In the genomic region with DNA sequence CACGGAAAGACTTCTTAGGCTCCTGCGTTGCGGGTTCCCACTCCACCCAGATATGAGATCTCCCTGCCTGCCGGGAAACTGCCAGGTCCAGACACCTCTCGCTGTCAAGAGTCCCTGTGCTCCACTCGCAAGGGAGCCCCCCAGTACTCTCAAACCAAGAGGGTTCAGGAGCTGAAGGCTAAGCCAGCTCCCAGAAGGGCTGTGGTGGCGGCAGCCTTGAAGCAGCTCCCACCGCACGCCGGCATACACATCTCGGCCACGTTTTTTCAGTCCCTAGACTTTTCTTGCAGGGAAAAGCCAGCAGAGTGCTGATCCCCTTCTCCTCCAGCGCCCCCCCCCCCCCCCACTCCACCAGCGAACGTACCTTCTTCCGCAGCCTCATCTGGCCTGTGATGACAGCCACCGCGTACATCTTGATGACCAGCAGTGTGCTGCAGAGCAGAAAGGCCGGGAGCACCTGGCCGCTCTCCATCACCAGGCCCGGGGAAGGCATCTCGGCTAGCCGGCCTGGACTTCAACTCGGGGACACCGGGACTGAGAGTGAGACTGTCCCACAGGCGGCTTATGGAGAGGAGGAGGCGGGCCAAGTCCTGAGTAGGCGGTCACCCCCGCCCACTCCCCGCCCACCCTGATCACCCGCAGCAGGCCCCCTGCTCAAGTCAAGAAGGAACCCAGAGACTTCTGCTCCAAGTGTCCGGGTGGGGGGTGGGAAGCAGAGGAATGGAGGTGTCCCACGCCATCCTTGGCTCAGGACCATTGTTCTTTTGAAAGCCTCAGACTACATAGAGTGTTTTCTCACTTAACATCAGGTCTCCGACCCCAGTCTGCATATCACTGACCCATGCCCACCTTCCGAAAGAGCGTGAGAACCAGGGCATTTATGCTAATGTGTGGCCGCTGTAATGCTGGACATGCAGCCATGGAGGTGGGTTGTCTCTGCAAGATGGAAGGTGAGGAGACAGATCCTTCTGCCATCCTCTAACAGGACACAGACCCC, we compare ENCODE assay signal across 9 mouse cellular contexts. TPM values are rescaled to one million over a fixed set of nuclear protein-coding genes. Genes with fewer than 3 reads are reported as not detected.
DNase-seq lines count a peak whose midpoint lies in the region; ATAC-seq lines count a peak whose summit lies in the region.
"Had no signal": no experiment of that assay in that cellular context is flagged by ENCODE, and none has a peak within 500 bp of the region (broad histone marks: within the 10 kb centered on the region; RNA-seq: fewer than 3 reads in every experiment).

No protein-coding gene starts in this region.

- 9% methylated on average over 34 of the region's 37 CpGs for WGBS in heart, embryonic 11.5 days (ENCODE audit: insufficient replicate concordance)
- 10% methylated on average over 36 of the region's 37 CpGs for WGBS in hindbrain, embryonic 10.5 days
- 14% methylated on average over 36 of the region's 37 CpGs for WGBS in liver, embryonic 12.5 days (ENCODE audit: insufficient replicate concordance)
- 9% methylated on average over 33 of the region's 37 CpGs for WGBS in stomach, embryonic 14.5 days

- peaks cover 24% of the 10 kb centered on the region for H3K4me1 ChIP-seq in heart, embryonic 11.5 days (ENCODE audit: control insufficient read depth, insufficient read depth, low read length)
- peaks cover 46% of the 10 kb centered on the region for H3K4me1 ChIP-seq in hindbrain, embryonic 10.5 days (replicated peaks)
- no peaks in the 10 kb centered on the region; the same call in 1 of the 2 replicates for H3K4me1 ChIP-seq in liver, embryonic 12.5 days
- H3K4me1 ChIP-seq in stomach, embryonic 14.5 days (ENCODE audit: control insufficient read depth, insufficient read depth, low read length): peaks cover 8% of the 10 kb centered on the region; the same call in 1 of the 2 replicates

- no peak for DNase-seq in heart, adult 8-10 months (ENCODE audit: low spot score)
- DNase-seq in embryo, embryonic 10 days (ENCODE audit: low spot score): peak; percentile 73
- DNase-seq in hindbrain, embryonic 10.5 days (ENCODE audit: low spot score): peak; percentile 64
- DNase-seq in frontal cortex, postnatal 36 days (ENCODE audit: low spot score in 2 of 2): no peak

- H3K36me3 ChIP-seq in heart, embryonic 11.5 days (ENCODE audit: control insufficient read depth, insufficient read depth, low read length): no peaks in the 10 kb centered on the region
- no peaks in the 10 kb centered on the region for H3K36me3 ChIP-seq in hindbrain, embryonic 10.5 days
- no peaks in the 10 kb centered on the region for H3K36me3 ChIP-seq in liver, embryonic 12.5 days
- no peaks in the 10 kb centered on the region for H3K36me3 ChIP-seq in stomach, embryonic 14.5 days (ENCODE audit: control insufficient read depth, insufficient read depth, low read length)
- H3K36me3 ChIP-seq: G1E had no signal

- H3K4me2 ChIP-seq in heart, embryonic 11.5 days: peak overlapping the region; percentile 76
- H3K4me2 ChIP-seq in liver, embryonic 12.5 days: peak overlapping the region; percentile 47
- peak overlapping the region; percentile 75 for H3K4me2 ChIP-seq in stomach, embryonic 14.5 days (replicated peaks; ENCODE audit: low read depth, low read length)

- H3K27me3 ChIP-seq in heart, embryonic 11.5 days (ENCODE audit: control insufficient read depth, insufficient read depth, low read length): peaks cover 11% of the 10 kb centered on the region
- peaks cover 35% of the 10 kb centered on the region for H3K27me3 ChIP-seq in hindbrain, embryonic 10.5 days (ENCODE audit: insufficient read depth, poor library complexity, severe bottlenecking)
- peaks cover 49% of the 10 kb centered on the region for H3K27me3 ChIP-seq in liver, embryonic 12.5 days (replicated peaks)
- no peaks in the 10 kb centered on the region for H3K27me3 ChIP-seq in stomach, embryonic 14.5 days (ENCODE audit: control insufficient read depth, insufficient read depth, low read length)

- peak overlapping the region; percentile 59; the same call in 1 of the 2 replicates for H3K9ac ChIP-seq in heart, embryonic 11.5 days (ENCODE audit: low read depth, low read length)
- no peak overlapping the region for H3K9ac ChIP-seq in liver, embryonic 12.5 days
- H3K9ac ChIP-seq in stomach, embryonic 14.5 days (replicated peaks; ENCODE audit: low read depth, low read length): peak overlapping the region; percentile 21; the same call in 1 of the 2 replicates

- no peak overlapping the region for H3K27ac ChIP-seq in heart, embryonic 11.5 days (ENCODE audit: low read depth, low read length)
- peak overlapping the region; percentile 81 for H3K27ac ChIP-seq in hindbrain, embryonic 10.5 days
- no peak overlapping the region for H3K27ac ChIP-seq in liver, embryonic 12.5 days
- no peak overlapping the region for H3K27ac ChIP-seq in stomach, embryonic 14.5 days (ENCODE audit: low read length)

- H3K9me3 ChIP-seq in heart, embryonic 11.5 days (replicated peaks; ENCODE audit: control insufficient read depth, low read length): no peaks in the 10 kb centered on the region
- H3K9me3 ChIP-seq in hindbrain, embryonic 10.5 days: no peaks in the 10 kb centered on the region
- H3K9me3 ChIP-seq in liver, embryonic 12.5 days (replicated peaks): no peaks in the 10 kb centered on the region
- H3K9me3 ChIP-seq in stomach, embryonic 14.5 days (ENCODE audit: control insufficient read depth, low read depth, low read length): no peaks in the 10 kb centered on the region
- H3K9me3 ChIP-seq: G1E had no signal

- H3K4me3 ChIP-seq in heart, embryonic 11.5 days (ENCODE audit: low read depth, low read length): peak overlapping the region; percentile 42
- peak overlapping the region; percentile 61 for H3K4me3 ChIP-seq in hindbrain, embryonic 10.5 days
- peak overlapping the region; percentile 26 for H3K4me3 ChIP-seq in liver, embryonic 12.5 days
- H3K4me3 ChIP-seq in stomach, embryonic 14.5 days (ENCODE audit: low read depth, low read length): peak overlapping the region; percentile 36

- peak; percentile 26; the same call in 1 of the 2 replicates for ATAC-seq in heart, embryonic 11.5 days (replicated peaks; ENCODE audit: insufficient number of reproducible peaks, low FRiP score, low TSS enrichment)
- no peak for ATAC-seq in liver, embryonic 12.5 days
- ATAC-seq in stomach, embryonic 14.5 days (ENCODE audit: insufficient number of reproducible peaks, insufficient read depth, low FRiP score, low read depth): peak; percentile 75; the same call in 1 of the 2 replicates
- ATAC-seq in inflammation-experienced regulatory T-cells, adult 6 months: no peak

RNA-seq across cellular contexts. Expression of gene Ptges, which starts 26.6 kb away (rescaled TPM):
- 3.1 and 3.6 TPM in 2 replicates for polyA plus RNA-seq in heart, embryonic 11.5 days (2014; fragmentation: Nextera tagmentation; extraction: Ambion mirVana)
- total RNA-seq in heart, adult 8-10 months (2022): 1 to 10 TPM; 1.3 to 3.1 (median 1.9) TPM
- polyA plus RNA-seq in hindbrain, embryonic 10.5 days (2016; fragmentation: Nextera tagmentation; extraction: Ambion mirVana): 10.8 and 13.3 TPM in 2 replicates
- 0.25 and 0.63 TPM in 2 replicates for polyA plus RNA-seq in liver, embryonic 12.5 days (2016; fragmentation: Nextera tagmentation; extraction: Ambion mirVana)
- 6.5 and 9.2 TPM in 2 replicates for polyA plus RNA-seq in stomach, embryonic 14.5 days (2014; fragmentation: Nextera tagmentation; extraction: Ambion mirVana)
- polyA plus RNA-seq in inflammation-experienced regulatory T-cells, adult 6 months (2017; shearing (Covaris generic)): not detected
- polyA plus RNA-seq: G1E had no signal

RNA-seq across cellular contexts. Expression of gene Tor1b, which starts 49.7 kb away (rescaled TPM):
- 23.3 and 23.7 TPM in 2 replicates for polyA plus RNA-seq in heart, embryonic 11.5 days (2014; fragmentation: Nextera tagmentation; extraction: Ambion mirVana)
- total RNA-seq in heart, adult 8-10 months (2022): 10 to 100 TPM; 27.8 to 28.4 (median 28.2) TPM
- polyA plus RNA-seq in hindbrain, embryonic 10.5 days (2016; fragmentation: Nextera tagmentation; extraction: Ambion mirVana): 19.1 and 23.8 TPM in 2 replicates
- polyA plus RNA-seq in liver, embryonic 12.5 days (2016; fragmentation: Nextera tagmentation; extraction: Ambion mirVana): 21.3 and 21.8 TPM in 2 replicates
- polyA plus RNA-seq in stomach, embryonic 14.5 days (2014; fragmentation: Nextera tagmentation; extraction: Ambion mirVana): 35.4 and 39.1 TPM in 2 replicates
- polyA plus RNA-seq in inflammation-experienced regulatory T-cells, adult 6 months (2017; shearing (Covaris generic)): 10 to 100 TPM; 15.6 to 26.9 (median 22.2) TPM

Comparison
In these comparisons a context has a peak if more than half of its experiments do, and no peak if none do; other contexts are left out.
1. ATAC-seq: peak in heart, embryonic 11.5 days (single experiment) and stomach, embryonic 14.5 days (single experiment); none in liver, embryonic 12.5 days (single experiment) and inflammation-experienced regulatory T-cells, adult 6 months (single experiment).
2. DNase-seq: peak in embryo, embryonic 10 days (single experiment) and hindbrain, embryonic 10.5 days (single experiment); none in heart, adult 8-10 months (single experiment) and frontal cortex, postnatal 36 days (0 of 2).
3. Peak in every context shown above with its lines, with median percentiles within 50 percentile points of each other: H3K4me2 ChIP-seq and H3K4me3 ChIP-seq.